Mouse (Mus musculus): Measurements from ENCODE around the gene Mlh3.

DNA sequence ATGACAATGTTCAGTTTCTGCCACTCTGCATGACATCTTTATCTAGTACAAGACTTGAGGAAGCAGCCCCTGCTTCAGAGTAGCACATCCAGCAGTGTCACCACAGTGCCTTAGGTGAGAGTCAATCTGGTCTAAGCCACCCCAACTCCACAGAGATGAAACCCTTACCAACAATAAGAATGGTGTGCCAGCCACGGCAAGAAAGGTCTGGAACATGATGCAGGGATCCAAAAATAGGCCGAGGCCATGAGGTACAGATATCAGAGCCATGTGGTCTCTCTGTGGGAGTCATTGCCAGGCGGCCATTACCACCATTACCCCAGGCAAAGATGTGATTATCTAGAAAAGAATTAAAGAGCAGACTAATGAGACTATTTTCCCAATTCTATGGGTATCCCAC is 38.3 kb upstream of the Mlh3 start:
- TF ChIP-seq UBTF (IDR thresholded peaks at IDR 0.05; ENCODE audit: borderline replicate concordance, insufficient read depth, low read depth, low read length) = no peak
- TF ChIP-seq CTCF (IDR thresholded peaks at IDR 0.05 in 2 of 3, conservative IDR thresholded peaks at IDR 0.05 in 1 of 3; ENCODE audit: control insufficient read depth in 1 of 3, insufficient read depth in 1 of 3, low read depth in 2 of 3, low read length in 3 of 3, poor library complexity in 1 of 3, severe bottlenecking in 1 of 3) = no peak
- no peak for TF ChIP-seq RAD21 (IDR thresholded peaks at IDR 0.05; ENCODE audit: low read depth, low read length)
- TF ChIP-seq ETS1 (IDR thresholded peaks at IDR 0.05; ENCODE audit: low read depth, low read length) = no peak
- TF ChIP-seq POLR2A (IDR thresholded peaks at IDR 0.05; ENCODE audit: control insufficient read depth in 1 of 2, insufficient read depth in 1 of 2, low read depth in 1 of 2, low read length in 2 of 2, poor library complexity in 1 of 2) = no peak
- TF ChIP-seq MXI1 (IDR thresholded peaks at IDR 0.05; ENCODE audit: low read depth, low read length) = no peak
- no peak for TF ChIP-seq GATA1 (IDR thresholded peaks at IDR 0.05; ENCODE audit: low read depth, low read length)
- TF ChIP-seq GABPA (IDR thresholded peaks at IDR 0.05; ENCODE audit: low read depth, low read length) = no peak
